Mouse (Mus musculus): ENCODE results near the gene Sox15. TPM values are rescaled to one million over a fixed set of nuclear protein-coding genes. Genes with fewer than 3 reads are reported as not detected.

Gene Sox15
- polyA plus RNA-seq, 1 experiment from 2014 or later, result 0.24 TPM

DNA sequence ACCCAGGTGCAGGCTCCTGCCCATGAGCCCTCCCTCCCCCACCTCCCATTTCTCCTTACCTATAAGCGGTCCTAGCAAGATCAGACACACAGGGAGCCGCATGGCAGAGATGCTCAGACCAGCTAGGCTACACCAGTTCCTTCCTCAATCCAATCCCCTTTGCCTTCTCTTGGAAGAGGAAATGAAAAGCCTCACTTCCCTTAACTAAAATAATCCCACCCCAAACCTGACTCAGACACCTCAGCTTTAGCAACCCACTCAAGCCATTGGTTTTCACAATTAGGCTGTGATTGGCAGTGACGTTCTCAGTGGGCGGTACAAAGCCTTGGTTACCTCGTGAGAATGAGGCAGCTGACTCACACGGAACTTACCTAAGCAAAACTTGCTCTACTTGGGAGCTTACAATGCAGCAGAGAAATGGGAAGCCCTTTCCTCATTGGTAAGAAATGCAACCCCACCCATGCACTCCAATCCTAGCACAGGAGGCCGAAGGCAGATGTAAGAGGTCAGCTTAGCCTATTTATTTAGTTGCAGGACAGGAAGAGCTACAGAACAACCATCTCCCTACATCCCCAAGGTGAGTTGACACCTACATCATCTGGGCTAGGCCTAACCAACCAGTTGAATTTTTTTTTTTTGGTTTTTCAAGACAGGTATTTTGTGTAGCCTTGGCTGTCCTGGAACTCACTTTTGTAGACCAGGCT, 11.0 kb downstream of the Sox15 start, which contains the start of gene Cd68:
Gene Cd68, minus strand, starts transcription at position 193 of the 704 bp plus-strand sequence.
- no peaks in the 10 kb centered on the region for H3K27me3 ChIP-seq
- no peak within 1 kb of the TSS for H3K9ac ChIP-seq
- peak within 1 kb of the TSS; percentile 33; the same call in 1 of the 2 replicates for H3K27ac ChIP-seq
- no peaks in the 10 kb centered on the region for H3K9me3 ChIP-seq
- peaks cover 66% of the 10 kb centered on the region for H3K36me3 ChIP-seq
- H3K4me2 ChIP-seq, result no peak within 1 kb of the TSS
- H3K4me1 ChIP-seq, result peaks cover 34% of the 10 kb centered on the region
- ATAC-seq (ENCODE audit: borderline replicate concordance, extremely low read depth, low FRiP score, low TSS enrichment), result no peak
- 26% methylated on average over 7 of the region's 7 CpGs for WGBS
- no peak within 1 kb of the TSS for H3K4me3 ChIP-seq

DNA sequence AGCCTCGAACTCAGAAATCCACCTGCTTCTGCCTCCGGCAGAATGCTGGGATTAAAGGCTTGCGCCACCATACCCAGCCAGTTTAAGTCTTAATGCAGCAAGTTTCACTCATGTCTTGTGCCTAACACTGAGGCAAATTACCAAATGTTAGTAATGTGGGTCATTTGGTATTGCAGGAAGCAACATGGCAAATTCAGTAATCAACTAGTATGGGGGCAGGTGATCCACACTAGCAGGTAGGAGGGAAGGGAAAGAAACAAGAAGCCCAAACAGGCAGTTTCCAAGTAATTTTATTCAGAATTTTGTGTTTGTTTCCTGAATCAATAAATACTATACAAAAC, 11.5 kb downstream of the Sox15 start:
- Histone ChIP-seq H3K4me1 (peaks cover 29% of the 10 kb centered on the region), H3K36me3 (peaks cover 66% of the 10 kb centered on the region), H3K4me3 (no peak overlapping the region), H3K9me3 (no peaks in the 10 kb centered on the region), H3K27ac (0 out of 2 replicates have a peak overlapping the region, but pooled peaks have one; percentile 10), H3K9ac (no peak overlapping the region), H3K27me3 (no peaks in the 10 kb centered on the region), H3K4me2 (no peak overlapping the region)
- ATAC-seq (ENCODE audit: borderline replicate concordance, extremely low read depth, low FRiP score, low TSS enrichment), result no peak
- WGBS, result 86% methylated on average over 3 of the region's 3 CpGs

DNA sequence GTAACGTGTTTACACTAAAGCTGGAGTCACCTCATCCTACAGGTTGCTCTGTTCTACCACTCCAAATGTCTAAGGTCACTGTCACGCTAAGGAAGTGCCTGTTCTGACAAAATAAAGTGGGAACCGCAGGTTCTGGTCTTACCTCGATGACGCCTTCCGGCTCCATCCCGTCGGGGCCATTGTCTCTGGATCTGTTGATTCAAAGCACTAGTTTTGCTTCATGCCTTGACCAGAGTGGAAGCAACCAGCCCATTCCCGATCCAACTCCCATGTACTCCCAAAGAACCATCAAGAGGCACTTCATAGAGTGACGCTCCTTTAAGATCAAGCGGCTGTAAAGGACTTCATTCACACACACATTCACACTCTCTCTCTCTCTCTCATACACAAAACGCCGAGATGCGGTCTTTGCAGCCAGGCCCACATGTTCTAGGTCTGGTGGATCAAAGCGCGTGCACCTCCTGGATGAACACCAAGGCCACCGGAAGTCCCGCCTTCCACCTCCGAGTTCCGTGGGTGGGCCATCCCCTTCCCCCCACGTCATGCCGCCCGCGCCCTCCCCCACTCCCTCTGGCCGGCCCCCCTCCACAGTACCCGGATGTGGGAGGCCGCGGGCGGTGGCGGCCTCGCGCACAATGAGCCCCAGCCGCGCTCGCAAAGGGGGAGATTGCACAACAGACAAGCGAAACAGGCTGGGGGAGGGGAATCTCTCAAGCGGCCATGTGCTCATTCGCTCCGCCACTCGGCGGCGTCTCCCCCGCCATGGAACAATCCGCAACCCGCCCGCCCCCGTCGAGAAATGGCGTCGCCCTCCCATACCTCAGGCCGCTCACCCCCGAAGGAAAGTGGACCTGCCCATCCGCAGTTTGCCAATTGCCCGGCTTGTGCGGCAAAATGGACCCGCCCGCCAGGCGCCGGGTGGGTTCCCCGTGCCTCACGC, 15.9 kb downstream of the Sox15 start:
- WGBS, result 1% methylated on average over 59 of the region's 61 CpGs
- no peaks in the 10 kb centered on the region for H3K27me3 ChIP-seq
- peak; percentile 76 for ATAC-seq (ENCODE audit: borderline replicate concordance, extremely low read depth, low FRiP score, low TSS enrichment)
- H3K4me2 ChIP-seq, result peak overlapping the region; percentile 85
- peaks cover 28% of the 10 kb centered on the region for H3K4me1 ChIP-seq
- peaks cover 71% of the 10 kb centered on the region for H3K36me3 ChIP-seq
- H3K4me3 ChIP-seq, result peak overlapping the region; percentile 95
- peak overlapping the region; percentile 95 for H3K27ac ChIP-seq
- no peaks in the 10 kb centered on the region for H3K9me3 ChIP-seq
- peak overlapping the region; percentile 99 for H3K9ac ChIP-seq

DNA sequence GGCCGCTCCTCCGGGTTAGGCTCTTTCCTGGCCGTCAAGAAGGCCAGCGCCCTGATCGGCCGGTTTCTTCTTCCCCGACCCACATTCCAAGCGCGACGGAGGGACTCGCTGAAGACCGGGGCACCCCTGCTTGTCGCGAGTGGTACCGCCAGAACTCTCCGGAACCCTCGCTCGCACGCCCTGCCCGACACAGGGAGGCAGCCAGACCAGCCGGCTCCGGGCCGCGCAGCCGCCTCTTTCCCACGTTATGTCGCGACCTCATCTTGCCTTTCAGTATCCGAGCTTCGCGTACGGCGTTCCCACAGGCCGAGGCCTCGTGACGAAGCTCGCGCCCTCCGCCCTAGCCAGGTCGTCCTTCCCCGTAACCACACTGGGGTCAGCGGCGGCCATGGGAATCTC, 16.6 kb downstream of the Sox15 start:
- peaks cover 71% of the 10 kb centered on the region for H3K36me3 ChIP-seq
- H3K9me3 ChIP-seq, result no peaks in the 10 kb centered on the region
- WGBS, result under 1% methylated on average over 42 of the region's 43 CpGs
- peaks cover 28% of the 10 kb centered on the region for H3K4me1 ChIP-seq
- peak overlapping the region; percentile 85 for H3K4me2 ChIP-seq
- H3K27me3 ChIP-seq, result no peaks in the 10 kb centered on the region
- no peak; the same call in 1 of the 2 replicates for ATAC-seq (ENCODE audit: borderline replicate concordance, extremely low read depth, low FRiP score, low TSS enrichment)
- H3K27ac ChIP-seq, result peak overlapping the region; percentile 95
- peak overlapping the region; percentile 95 for H3K4me3 ChIP-seq
- H3K9ac ChIP-seq, result peak overlapping the region; percentile 99

DNA sequence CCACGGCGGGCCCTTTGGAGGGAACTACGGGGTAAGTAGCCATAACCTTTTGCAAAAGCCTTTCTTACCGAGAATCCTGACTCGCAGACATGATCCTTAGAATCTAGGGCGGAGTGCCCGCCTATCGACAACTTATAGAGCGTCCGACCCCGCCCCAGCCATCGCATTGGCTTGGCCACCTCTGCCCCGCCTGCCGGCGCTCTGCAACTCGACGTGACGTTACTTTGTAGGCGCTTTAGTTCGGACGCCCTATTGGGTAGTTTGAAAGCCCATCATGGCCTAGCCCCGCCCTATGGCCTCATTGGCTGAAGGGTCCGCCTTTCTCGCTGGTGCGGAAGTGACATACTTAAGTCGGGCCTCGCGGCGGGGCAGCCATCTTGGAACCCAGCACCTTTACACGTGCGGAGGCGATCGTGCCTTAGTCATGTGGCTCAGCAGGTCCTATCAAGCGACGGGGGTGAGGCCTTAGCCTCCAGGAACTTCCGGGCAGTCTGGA, 17.1 kb downstream of the Sox15 start, which contains the start of gene Eif4a1:
Gene Eif4a1, minus strand, starts transcription at position 213 of the 496 bp plus-strand sequence.
- Histone ChIP-seq H3K9me3 (no peaks in the 10 kb centered on the region), H3K4me3 (peak within 1 kb of the TSS; percentile 95), H3K4me1 (peaks cover 28% of the 10 kb centered on the region), H3K27me3 (no peaks in the 10 kb centered on the region), H3K36me3 (peaks cover 73% of the 10 kb centered on the region), H3K4me2 (peak within 1 kb of the TSS; percentile 85), H3K27ac (peak within 1 kb of the TSS; percentile 95), H3K9ac (peak within 1 kb of the TSS; percentile 99)
- under 1% methylated on average over 36 of the region's 36 CpGs for WGBS
- peak; percentile 98 for ATAC-seq (ENCODE audit: borderline replicate concordance, extremely low read depth, low FRiP score, low TSS enrichment)

DNA sequence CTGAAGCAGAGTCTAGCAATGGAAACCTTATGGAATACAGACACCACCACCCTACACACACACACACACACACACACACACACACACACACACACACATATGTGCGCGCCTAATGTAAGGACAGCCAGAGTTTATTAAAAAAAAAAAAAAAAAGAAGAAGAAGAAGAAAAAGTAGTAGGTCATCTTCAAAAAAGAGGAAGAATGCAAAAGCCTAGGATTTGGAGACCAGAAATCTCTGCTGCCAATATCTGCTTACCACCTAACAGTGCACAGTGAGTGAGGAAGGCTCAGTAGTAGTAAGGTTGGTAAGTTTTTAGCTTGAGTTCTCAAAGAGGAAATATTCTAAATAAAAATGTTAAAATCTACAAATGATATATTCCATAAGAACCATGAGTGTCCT, 24.0 kb downstream of the Sox15 start:
- H3K36me3 ChIP-seq, result peaks cover 59% of the 10 kb centered on the region

DNA sequence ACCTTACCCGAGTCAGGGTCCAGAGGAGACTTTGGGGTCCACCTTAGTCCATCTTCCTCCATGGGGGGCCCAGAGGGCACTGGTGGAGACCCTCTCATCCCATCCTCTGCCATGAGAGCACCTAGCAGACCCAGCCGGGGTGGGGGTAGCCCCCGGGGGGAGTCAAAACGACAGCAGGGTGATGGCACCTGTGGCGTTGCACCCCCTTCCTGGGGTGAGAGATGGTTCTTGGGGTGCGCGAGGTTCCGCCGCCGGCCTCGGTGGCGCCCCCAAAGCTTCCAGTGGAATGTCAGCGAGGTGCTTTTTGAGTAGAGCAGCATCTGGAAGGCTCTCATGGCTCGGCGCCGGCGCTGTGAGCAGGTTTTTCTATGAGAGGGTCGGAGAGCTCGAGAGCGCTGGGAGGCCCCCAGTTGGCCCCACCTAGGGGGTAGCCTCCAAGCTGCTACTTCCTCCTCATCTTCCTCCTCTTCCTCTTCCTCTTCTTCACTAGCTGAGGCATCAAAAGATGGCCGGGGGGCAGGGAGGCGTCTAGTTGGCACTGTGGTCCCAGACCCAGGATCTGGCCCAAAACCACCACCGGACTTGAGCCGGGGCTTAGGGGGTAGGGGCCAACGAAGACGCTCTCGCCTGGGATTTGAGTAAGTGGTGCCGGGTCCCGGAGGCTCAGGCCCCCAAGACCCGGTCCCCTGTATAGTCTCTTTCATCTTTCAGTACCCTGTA, 25.2 kb downstream of the Sox15 start:
- Histone ChIP-seq H3K9me3 (no peaks in the 10 kb centered on the region), H3K4me2 (peak overlapping the region; percentile 88), H3K27me3 (no peaks in the 10 kb centered on the region), H3K27ac (no peak overlapping the region; the same call in 1 of the 2 replicates), H3K36me3 (peaks cover 47% of the 10 kb centered on the region), H3K4me1 (peaks cover 38% of the 10 kb centered on the region), H3K4me3 (peak overlapping the region; percentile 90), H3K9ac (0 out of 2 replicates have a peak overlapping the region, but pooled peaks have one; percentile 85)
- ATAC-seq (ENCODE audit: borderline replicate concordance, extremely low read depth, low FRiP score, low TSS enrichment), result no peak
- WGBS, result 84% methylated on average over 30 of the region's 30 CpGs

More for the DNA sequence above, 24.0 kb downstream of the Sox15 start:
- H3K9ac ChIP-seq, result no peak overlapping the region
- H3K9me3 ChIP-seq, result no peaks in the 10 kb centered on the region
- H3K27ac ChIP-seq, result no peak overlapping the region
- no peaks in the 10 kb centered on the region for H3K27me3 ChIP-seq
- no peak for ATAC-seq (ENCODE audit: borderline replicate concordance, extremely low read depth, low FRiP score, low TSS enrichment)
- 92% methylated on average over 2 of the region's 2 CpGs for WGBS
- H3K4me1 ChIP-seq, result peaks cover 32% of the 10 kb centered on the region
- H3K4me2 ChIP-seq, result no peak overlapping the region
- H3K4me3 ChIP-seq, result no peak overlapping the region

DNA sequence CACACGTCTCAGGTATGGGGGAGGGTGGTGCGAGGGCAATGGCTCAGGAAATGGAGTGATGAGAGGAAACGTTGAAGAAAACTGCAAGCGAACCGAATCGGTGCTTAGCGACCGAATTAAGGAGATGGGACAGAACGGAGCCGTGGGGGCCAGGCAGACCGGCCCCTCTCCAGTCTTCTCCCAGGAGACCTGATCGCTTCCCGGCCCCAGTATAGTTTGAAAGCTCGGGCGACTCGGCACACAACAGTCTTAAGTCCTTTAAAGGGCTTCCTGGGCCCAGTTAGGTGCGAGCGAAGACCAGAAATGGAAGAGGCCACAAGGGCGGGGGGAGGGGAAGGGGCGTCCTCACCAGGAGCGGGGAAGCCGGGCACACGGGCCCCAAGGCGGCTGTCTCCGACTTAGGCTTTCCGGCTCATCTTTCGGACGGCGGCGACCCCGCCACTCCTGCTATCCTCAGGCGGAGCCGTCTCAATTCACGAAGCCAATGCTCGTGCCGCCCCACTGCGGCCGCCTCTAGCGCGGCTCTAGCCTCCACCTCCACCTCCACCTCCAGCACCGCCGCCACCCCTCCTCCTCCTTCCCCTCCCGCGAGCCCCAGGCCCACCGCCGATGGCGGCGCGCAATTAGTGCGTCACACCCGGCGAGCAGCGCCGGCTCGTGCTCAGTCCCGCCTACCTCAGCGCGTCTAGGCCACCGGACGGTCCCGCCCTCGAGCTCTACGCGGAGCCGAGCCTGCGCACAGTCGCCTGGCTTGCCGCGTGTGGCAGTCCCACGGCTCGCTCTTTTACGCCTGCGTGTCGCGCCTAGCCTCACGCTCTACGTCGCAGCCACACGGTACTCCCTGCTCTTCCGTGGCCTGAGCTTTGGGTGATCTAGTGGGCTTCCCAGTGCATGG, 26.4 kb downstream of the Sox15 start, which contains the start of gene Senp3:
Gene Senp3, minus strand, starts transcription at position 771 of the 895 bp plus-strand sequence.
- H3K9ac ChIP-seq, result peak within 1 kb of the TSS; percentile 85
- peak within 1 kb of the TSS; percentile 96 for H3K27ac ChIP-seq
- WGBS, result under 1% methylated on average over 80 of the region's 80 CpGs
- H3K4me3 ChIP-seq, result peak within 1 kb of the TSS; percentile 90
- H3K4me2 ChIP-seq, result peak within 1 kb of the TSS; percentile 88
- H3K36me3 ChIP-seq, result peaks cover 35% of the 10 kb centered on the region
- H3K27me3 ChIP-seq, result no peaks in the 10 kb centered on the region
- peak; percentile 91 for ATAC-seq (ENCODE audit: borderline replicate concordance, extremely low read depth, low FRiP score, low TSS enrichment)
- H3K9me3 ChIP-seq, result no peaks in the 10 kb centered on the region
- peaks cover 51% of the 10 kb centered on the region for H3K4me1 ChIP-seq

DNA sequence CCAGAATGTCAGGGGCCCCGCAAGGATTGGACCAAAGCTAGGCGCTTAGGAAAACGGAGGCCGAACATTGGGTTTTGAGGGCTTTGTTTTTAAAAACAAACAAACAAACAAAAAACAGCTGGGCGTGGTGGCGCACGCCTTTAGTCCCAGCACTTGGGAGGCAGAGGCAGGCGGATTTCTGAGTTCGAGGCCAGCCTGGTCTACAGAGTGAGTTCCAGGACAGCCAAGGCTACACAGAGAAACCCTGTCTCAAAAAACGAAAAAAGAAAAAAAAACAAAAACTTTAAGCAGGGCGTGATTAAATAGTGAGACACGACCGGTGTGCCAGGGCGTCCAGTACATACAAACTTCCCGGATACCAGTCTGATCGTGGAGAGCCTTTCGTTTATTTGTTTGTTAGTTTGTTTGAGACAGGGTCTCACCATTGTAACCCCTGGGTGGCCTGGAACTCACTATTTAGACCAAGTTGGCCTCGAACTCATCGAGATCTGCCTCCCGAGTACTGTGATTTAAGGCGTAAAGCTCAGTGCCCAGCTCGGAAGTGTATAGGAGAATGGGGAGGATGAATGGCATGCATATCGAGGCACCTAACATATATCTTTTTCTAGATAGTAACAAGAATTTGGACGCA, 27.2 kb downstream of the Sox15 start:
- ATAC-seq (ENCODE audit: borderline replicate concordance, extremely low read depth, low FRiP score, low TSS enrichment), result peak; percentile 1; the same call in 1 of the 2 replicates
- Histone ChIP-seq H3K4me3 (peak overlapping the region; percentile 90), H3K4me1 (peaks cover 57% of the 10 kb centered on the region), H3K9ac (peak overlapping the region; percentile 85), H3K36me3 (peaks cover 27% of the 10 kb centered on the region), H3K9me3 (no peaks in the 10 kb centered on the region), H3K27ac (peak overlapping the region; percentile 96), H3K27me3 (no peaks in the 10 kb centered on the region), H3K4me2 (peak overlapping the region; percentile 88)
- 17% methylated on average over 24 of the region's 24 CpGs for WGBS

Measured in lung, embryonic 15.5 days (tissue).